ENCODE assay signal across 23 mouse cellular contexts in genomic region chr8:125611799-125612560, GRCm38 (mm10). TPM values are rescaled to one million over a fixed set of nuclear protein-coding genes. Genes with fewer than 3 reads are reported as not detected.
DNase-seq lines count a peak whose midpoint lies in the region; ATAC-seq lines count a peak whose summit lies in the region.
"Had no signal": no experiment of that assay in that cellular context is flagged by ENCODE, and none has a peak within 500 bp of the region (broad histone marks: within the 10 kb centered on the region; RNA-seq: fewer than 3 reads in every experiment).

No protein-coding gene starts in this region.

- no peak for ATAC-seq in embryonic facial prominence, embryonic 12.5 days (ENCODE audit: insufficient number of reproducible peaks, insufficient read depth, low FRiP score, low TSS enrichment)
- ATAC-seq in embryonic facial prominence, embryonic 14.5 days (ENCODE audit: low read depth) = no peak
- no peak for ATAC-seq in limb, embryonic 13.5 days (ENCODE audit: low FRiP score, low read depth)
- ATAC-seq: activated CD4-positive, CD25-positive, alpha-beta regulatory T cell, adult 4 months; forebrain, embryonic 16.5 days; intestine, postnatal 0 days; Patski had no signal

- no peak overlapping the region for H3K9ac ChIP-seq in embryonic facial prominence, embryonic 12.5 days
- H3K9ac ChIP-seq in embryonic facial prominence, embryonic 14.5 days (ENCODE audit: low read depth, low read length) = no peak overlapping the region
- no peak overlapping the region for H3K9ac ChIP-seq in limb, embryonic 13.5 days
- H3K9ac ChIP-seq: forebrain, embryonic 12.5 days; heart, embryonic 15.5 days; hindbrain, embryonic 15.5 days had no signal

- 54% methylated on average over 21 of the region's 21 CpGs for WGBS in embryonic facial prominence, embryonic 12.5 days
- WGBS in embryonic facial prominence, embryonic 14.5 days = 52% methylated on average over 19 of the region's 21 CpGs
- WGBS in limb, embryonic 13.5 days = 35% methylated on average over 21 of the region's 21 CpGs

- no peaks in the 10 kb centered on the region for H3K27me3 ChIP-seq in embryonic facial prominence, embryonic 12.5 days
- no peaks in the 10 kb centered on the region for H3K27me3 ChIP-seq in embryonic facial prominence, embryonic 14.5 days (replicated peaks; ENCODE audit: control insufficient read depth, insufficient read depth, low read length)
- 0 out of 2 replicates have a peak, but pooled peaks cover 4% of the 10 kb centered on the region for H3K27me3 ChIP-seq in limb, embryonic 13.5 days
- H3K27me3 ChIP-seq: CH12.LX; forebrain, embryonic 12.5 days; heart, embryonic 15.5 days; hindbrain, embryonic 15.5 days; Patski had no signal

- peak overlapping the region; percentile 60 for H3K27ac ChIP-seq in embryonic facial prominence, embryonic 12.5 days
- no peak overlapping the region for H3K27ac ChIP-seq in embryonic facial prominence, embryonic 14.5 days (replicated peaks; ENCODE audit: low read depth, low read length)
- peak overlapping the region; percentile 81 for H3K27ac ChIP-seq in limb, embryonic 13.5 days
- H3K27ac ChIP-seq: forebrain, embryonic 12.5 days; heart, embryonic 15.5 days; hindbrain, embryonic 10.5 days; hindbrain, embryonic 15.5 days had no signal

- H3K4me3 ChIP-seq in embryonic facial prominence, embryonic 12.5 days = no peak overlapping the region
- no peak overlapping the region for H3K4me3 ChIP-seq in embryonic facial prominence, embryonic 14.5 days (ENCODE audit: low read depth, low read length)
- no peak overlapping the region for H3K4me3 ChIP-seq in limb, embryonic 13.5 days
- H3K4me3 ChIP-seq: forebrain, embryonic 12.5 days; heart, embryonic 15.5 days; hindbrain, embryonic 10.5 days; hindbrain, embryonic 15.5 days had no signal

- intact Hi-C loops in heart, postnatal 25 days (cut with DNase I) = no loop called here

- H3K4me1 ChIP-seq in embryonic facial prominence, embryonic 12.5 days = peaks cover 12% of the 10 kb centered on the region
- peaks cover 6% of the 10 kb centered on the region; the same call in 1 of the 2 replicates for H3K4me1 ChIP-seq in embryonic facial prominence, embryonic 14.5 days (ENCODE audit: control insufficient read depth, insufficient read depth, low read length)
- peaks cover 20% of the 10 kb centered on the region for H3K4me1 ChIP-seq in limb, embryonic 13.5 days
- H3K4me1 ChIP-seq: forebrain, embryonic 12.5 days; hindbrain, embryonic 10.5 days; hindbrain, embryonic 15.5 days had no signal

- H3K36me3 ChIP-seq in embryonic facial prominence, embryonic 12.5 days = no peaks in the 10 kb centered on the region
- H3K36me3 ChIP-seq in embryonic facial prominence, embryonic 14.5 days (ENCODE audit: control insufficient read depth, insufficient read depth, low read length) = no peaks in the 10 kb centered on the region
- H3K36me3 ChIP-seq in limb, embryonic 13.5 days = no peaks in the 10 kb centered on the region
- H3K36me3 ChIP-seq: forebrain, embryonic 12.5 days; heart, embryonic 15.5 days; hindbrain, embryonic 10.5 days; hindbrain, embryonic 15.5 days had no signal

- no peaks in the 10 kb centered on the region for H3K9me3 ChIP-seq in embryonic facial prominence, embryonic 12.5 days
- H3K9me3 ChIP-seq in embryonic facial prominence, embryonic 14.5 days (ENCODE audit: control insufficient read depth, low read length) = no peaks in the 10 kb centered on the region
- H3K9me3 ChIP-seq in limb, embryonic 13.5 days = peaks cover 8% of the 10 kb centered on the region; the same call in 1 of the 2 replicates
- H3K9me3 ChIP-seq: forebrain, embryonic 12.5 days; heart, embryonic 15.5 days; hindbrain, embryonic 10.5 days; hindbrain, embryonic 15.5 days had no signal

- DNase-seq in heart, adult 11 months = peak; percentile 69
- DNase-seq in heart, postnatal 25 days (ENCODE audit: low spot score) = no peak
- peak; percentile 31 for DNase-seq in embryonic facial prominence, embryonic 14.5 days (ENCODE audit: low spot score)
- DNase-seq in kidney, adult 11 months = no peak
- DNase-seq in adrenal gland, adult 2 months = no peak
- DNase-seq: adrenal gland, adult 8-10 months; adrenal gland, postnatal 36 days; cerebellum, adult 11 months; cerebellum, adult 8-10 months; cerebellum, postnatal 25 days; gastrocnemius, postnatal 25 days; heart, postnatal 14 days had no signal

- H3K4me2 ChIP-seq in embryonic facial prominence, embryonic 12.5 days (replicated peaks) = no peak overlapping the region
- H3K4me2 ChIP-seq in embryonic facial prominence, embryonic 14.5 days (ENCODE audit: low read depth, low read length) = no peak overlapping the region
- peak overlapping the region; percentile 27; the same call in 1 of the 2 replicates for H3K4me2 ChIP-seq in limb, embryonic 13.5 days (replicated peaks)
- H3K4me2 ChIP-seq: forebrain, embryonic 12.5 days; heart, embryonic 15.5 days; hindbrain, embryonic 15.5 days had no signal

RNA-seq across cellular contexts. Expression of gene Sipa1l2, which starts 42.4 kb away (rescaled TPM):
- total RNA-seq in heart, postnatal 25 days (2021) = 10 to 100 TPM; 43.7 to 44.8 TPM
- 24.1 and 24.2 TPM in 2 replicates for polyA plus RNA-seq in embryonic facial prominence, embryonic 12.5 days (2016; fragmentation: Nextera tagmentation; extraction: Ambion mirVana)
- 10.0 and 11.0 TPM in 2 replicates for polyA plus RNA-seq in embryonic facial prominence, embryonic 14.5 days (2014; fragmentation: Nextera tagmentation; extraction: Ambion mirVana)
- polyA plus RNA-seq in limb, embryonic 13.5 days (2015; fragmentation: Nextera tagmentation; extraction: Ambion mirVana) = 12.9 and 17.2 TPM in 2 replicates
- 10 to 100 TPM; 43.5 to 55.8 TPM for total RNA-seq in adrenal gland, adult 2 months (2021)
- 36.0 and 51.6 TPM in 2 replicates for polyA plus RNA-seq in adrenal gland, adult 2 months (2012; rRNA removed)

RNA-seq across cellular contexts. Expression of gene Map10, which starts 57.6 kb away (rescaled TPM):
- total RNA-seq in heart, postnatal 25 days (2021) = 1 to 10 TPM; 5.2 to 5.8 TPM
- 7.1 and 8.1 TPM in 2 replicates for polyA plus RNA-seq in embryonic facial prominence, embryonic 12.5 days (2016; fragmentation: Nextera tagmentation; extraction: Ambion mirVana)
- polyA plus RNA-seq in embryonic facial prominence, embryonic 14.5 days (2014; fragmentation: Nextera tagmentation; extraction: Ambion mirVana) = 6.7 and 7.8 TPM in 2 replicates
- 6.4 and 6.7 TPM in 2 replicates for polyA plus RNA-seq in limb, embryonic 13.5 days (2015; fragmentation: Nextera tagmentation; extraction: Ambion mirVana)
- 1 to 10 TPM; 2.9 to 5.5 TPM for total RNA-seq in adrenal gland, adult 2 months (2021)
- 3.0 and 3.2 TPM in 2 replicates for polyA plus RNA-seq in adrenal gland, adult 2 months (2012; rRNA removed)
- polyA plus RNA-seq: Patski had no signal

Comparison
In these comparisons a context has a peak if more than half of its experiments do, and no peak if none do; other contexts are left out.
1. DNase-seq: peak in heart, adult 11 months (single experiment) and embryonic facial prominence, embryonic 14.5 days (single experiment); none in heart, postnatal 25 days (single experiment), kidney, adult 11 months (single experiment) and adrenal gland, adult 2 months (single experiment).